Mouse (Mus musculus) hindbrain, embryonic 16.5 days (tissue): ENCODE measurements around the gene Sfta2. TPM values are rescaled to one million over a fixed set of nuclear protein-coding genes. Genes with fewer than 3 reads are reported as not detected.

Source experiments
- ATAC-seq: fragments of 200-750 bp; cut with Nextera tagmentation; 2 replicates; pipeline ENCODE4 v1.8.0; 2017; ENCODE audit warnings: moderate TSS enrichment, moderate library complexity
- H3K27ac ChIP-seq: fragments of 300-500 bp; sonication (generic); 2 replicates; pipeline ENCODE4 v1.5.1; 2014; ENCODE audit warnings: low read depth, mild to moderate bottlenecking, control low read depth, low read length, moderate library complexity
- H3K27me3 ChIP-seq: fragments of 300-500 bp; sonication (generic); replicated peaks from 2 replicates; pipeline ENCODE4 v1.6.1; 2014; ENCODE audit warnings: low read length; ENCODE audit not compliant: control insufficient read depth, insufficient read depth
- H3K36me3 ChIP-seq: fragments of 300-500 bp; sonication (generic); 2 replicates; pipeline ENCODE4 v1.6.1; 2014; ENCODE audit warnings: mild to moderate bottlenecking, low read length, moderate library complexity, mixed read lengths; ENCODE audit not compliant: control insufficient read depth, insufficient read depth
- H3K4me1 ChIP-seq: fragments of 300-500 bp; sonication (generic); 2 replicates; pipeline ENCODE4 v1.6.1; 2014; ENCODE audit warnings: low read depth, low read length; ENCODE audit not compliant: control insufficient read depth, insufficient read depth
- H3K4me2 ChIP-seq: fragments of 300-500 bp; sonication (generic); 2 replicates; pipeline ENCODE4 v1.6.1; 2014; ENCODE audit warnings: mild to moderate bottlenecking, low read length, control low read depth, moderate library complexity
- H3K4me3 ChIP-seq: fragments of 300-500 bp; sonication (generic); 2 replicates; pipeline ENCODE4 v1.5.1; 2014; ENCODE audit warnings: mild to moderate bottlenecking, low read length, control low read depth, moderate library complexity
- H3K9ac ChIP-seq: fragments of 300-500 bp; sonication (generic); 2 replicates; pipeline ENCODE4 v1.6.1; 2014; ENCODE audit warnings: low read depth, mild to moderate bottlenecking, control low read depth, low read length, moderate library complexity
- H3K9me3 ChIP-seq: fragments of 300-500 bp; sonication (generic); 2 replicates; pipeline ENCODE4 v1.6.1; 2014; ENCODE audit warnings: mild to moderate bottlenecking, low read length, moderate library complexity; ENCODE audit not compliant: control insufficient read depth
- WGBS: fragments of 180-500 bp; shearing (Covaris S2); extraction: QIAGEN DNeasy Blood & Tissue Kit; methylation state at CpG from one replicate; pipeline ENCODE4 v1.1.7; 2014; 5-methylcytosine and 5-hydroxymethylcytosine counted together
- polyA plus RNA-seq: library from polyadenylated mRNA; unstranded; fragments of >200 nt; fragmentation: Nextera tagmentation; extraction: Ambion mirVana; gene quantifications from 2 replicates; pipeline ENCODE4 v1.2.1, GENCODE M21; 2015

The Sfta2 gene
- polyA plus RNA-seq, 1 experiment from 2014 or later, result not detected

DNA sequence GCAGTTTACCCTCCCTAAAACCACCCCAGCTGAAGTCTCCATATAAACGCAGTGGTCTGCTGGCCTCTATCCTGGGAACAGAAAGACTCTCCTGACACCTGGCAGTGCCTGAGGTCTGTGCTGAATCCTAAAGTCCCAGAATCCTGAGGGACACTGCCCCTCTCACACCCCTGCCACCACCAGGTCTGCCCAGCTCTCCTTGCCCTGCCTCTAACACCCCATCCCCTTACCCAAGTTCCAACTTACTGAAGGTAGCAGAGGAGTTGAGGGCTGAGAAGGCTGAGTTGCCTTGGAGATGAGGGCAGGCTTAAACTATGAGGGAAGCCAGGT lies 96.0 kb downstream of the Sfta2 start:
- Histone ChIP-seq H3K9ac (peak overlapping the region; percentile 73), H3K27ac (peak overlapping the region; percentile 88), H3K4me1 (peaks cover 40% of the 10 kb centered on the region), H3K27me3 (no peaks in the 10 kb centered on the region), H3K4me2 (peak overlapping the region; percentile 86), H3K9me3 (no peaks in the 10 kb centered on the region), H3K4me3 (peak overlapping the region; percentile 46), H3K36me3 (peaks cover 13% of the 10 kb centered on the region)
- WGBS, result 6% methylated on average over 1 of the region's 1 CpGs
- peak; percentile 11 for ATAC-seq

DNA sequence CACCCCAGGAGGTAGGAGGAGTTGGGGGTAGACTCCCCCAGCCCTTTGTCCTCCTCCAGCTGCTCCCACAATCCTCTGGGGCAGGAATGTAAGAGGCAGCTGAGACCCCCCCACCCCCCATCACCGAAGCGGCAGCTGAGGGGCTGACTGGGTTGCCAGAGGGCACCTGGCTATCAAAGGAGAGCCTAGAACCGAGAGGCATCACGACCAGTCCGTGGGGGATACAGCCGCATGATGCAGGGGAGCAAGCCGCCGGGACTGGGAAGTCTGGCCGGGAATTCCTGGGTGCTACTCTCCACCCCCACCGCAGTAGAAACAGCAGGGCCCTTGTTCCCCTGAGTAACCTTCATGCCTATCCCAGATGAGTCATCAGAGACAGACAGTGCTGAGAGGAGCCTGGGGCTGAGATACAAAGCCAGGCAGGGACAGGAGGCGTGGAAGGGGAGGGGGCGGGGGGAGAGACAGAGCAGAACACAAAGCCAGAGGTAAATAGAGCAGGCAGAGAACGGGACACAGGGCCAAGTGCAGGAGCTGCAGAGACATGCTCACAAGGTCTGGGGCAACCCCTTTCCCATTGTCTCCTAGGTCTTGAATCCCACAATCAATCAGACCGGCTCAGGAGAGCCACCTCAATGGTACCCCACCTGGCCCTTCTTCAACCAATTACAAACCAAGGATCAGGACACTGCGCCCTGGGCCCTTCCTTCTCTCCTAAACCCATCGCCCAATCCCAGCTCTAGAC lies 96.6 kb downstream of the Sfta2 start:
- 0% methylated on average over 16 of the region's 16 CpGs for WGBS
- ATAC-seq, result peak; percentile 52

DNA sequence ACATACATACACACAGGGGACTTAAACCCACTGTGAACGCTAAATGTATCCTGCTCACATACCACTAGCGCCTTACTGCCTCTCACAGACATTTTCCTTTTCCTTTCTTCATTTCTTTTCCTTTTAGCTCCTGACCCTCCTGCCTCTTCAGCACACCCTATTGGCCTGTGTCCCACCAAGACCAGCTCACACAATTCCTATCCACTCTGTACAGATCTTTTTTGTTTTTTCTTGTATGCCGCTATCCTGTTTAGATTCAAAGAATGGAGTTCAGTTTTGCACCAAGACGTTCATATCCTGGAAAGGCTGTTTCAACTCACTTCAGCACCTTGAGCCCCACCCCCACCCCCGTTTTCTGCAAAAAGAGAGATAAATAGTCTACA lies 97.1 kb downstream of the Sfta2 start:
- H3K36me3 ChIP-seq, result peaks cover 5% of the 10 kb centered on the region
- H3K4me1 ChIP-seq, result peaks cover 40% of the 10 kb centered on the region
- no peak for ATAC-seq
- no peaks in the 10 kb centered on the region for H3K27me3 ChIP-seq
- peak overlapping the region; percentile 46 for H3K4me3 ChIP-seq
- H3K9me3 ChIP-seq, result no peaks in the 10 kb centered on the region
- H3K4me2 ChIP-seq, result peak overlapping the region; percentile 86
- H3K27ac ChIP-seq, result peak overlapping the region; percentile 88
- H3K9ac ChIP-seq, result peak overlapping the region; percentile 73
- 15% methylated on average over 5 of the region's 5 CpGs for WGBS

More for the DNA sequence above, 96.6 kb downstream of the Sfta2 start:
- H3K36me3 ChIP-seq, result peaks cover 10% of the 10 kb centered on the region
- H3K27me3 ChIP-seq, result no peaks in the 10 kb centered on the region
- peak overlapping the region; percentile 86 for H3K4me2 ChIP-seq
- H3K4me1 ChIP-seq, result peaks cover 40% of the 10 kb centered on the region
- peak overlapping the region; percentile 46 for H3K4me3 ChIP-seq
- H3K9me3 ChIP-seq, result no peaks in the 10 kb centered on the region
- peak overlapping the region; percentile 73 for H3K9ac ChIP-seq
- peak overlapping the region; percentile 88 for H3K27ac ChIP-seq

DNA sequence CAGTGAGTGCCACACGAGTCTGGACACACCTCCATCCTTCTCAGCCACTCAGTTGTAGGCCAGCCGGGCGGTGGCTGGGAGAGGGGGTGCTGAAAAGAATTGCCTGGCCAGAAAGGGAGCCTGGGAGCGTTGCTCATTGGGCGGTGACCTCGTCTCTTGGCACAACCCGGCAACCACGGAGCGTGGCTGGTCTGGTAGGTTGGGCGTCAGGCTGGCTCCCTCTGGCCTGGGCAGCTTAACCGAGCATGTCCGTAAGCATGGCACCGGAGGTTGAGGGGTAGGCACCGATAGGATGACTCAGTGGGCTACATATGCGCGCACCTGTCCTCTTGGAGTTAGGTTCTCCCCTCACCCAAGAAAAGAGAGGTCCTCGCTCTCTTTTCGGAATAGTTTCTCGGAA lies 98.6 kb downstream of the Sfta2 start:
- 0% methylated on average over 19 of the region's 19 CpGs for WGBS
- no peaks in the 10 kb centered on the region for H3K27me3 ChIP-seq
- ATAC-seq, result peak; percentile 12
- H3K9ac ChIP-seq, result peak overlapping the region; percentile 95
- H3K4me1 ChIP-seq, result peaks cover 53% of the 10 kb centered on the region
- peak overlapping the region; percentile 99 for H3K27ac ChIP-seq
- H3K4me3 ChIP-seq, result peak overlapping the region; percentile 76
- H3K9me3 ChIP-seq, result no peaks in the 10 kb centered on the region
- peak overlapping the region; percentile 86 for H3K4me2 ChIP-seq
- H3K36me3 ChIP-seq, result 0 out of 2 replicates have a peak, but pooled peaks cover 3% of the 10 kb centered on the region

Other genes with a start within 250 kb of the Sfta2 start
- gene H2-Q4, start 221.9 kb upstream of the Sfta2 start, polyA plus RNA-seq, result 0.89 TPM in 2 replicates
- 1.1 and 1.2 TPM in 2 replicates for gene H2-Q6, start 176.7 kb upstream of the Sfta2 start, polyA plus RNA-seq
- gene H2-Q7, start 162.4 kb upstream of the Sfta2 start, polyA plus RNA-seq, result 4.3 and 4.8 TPM in 2 replicates
- 0.11 and 0.21 TPM in 2 replicates for gene H2-Q10, start 131.5 kb upstream of the Sfta2 start, polyA plus RNA-seq
- gene Pou5f1, start 95.5 kb upstream of the Sfta2 start, polyA plus RNA-seq, result not detected in 2 replicates
- 16.4 and 21.2 TPM in 2 replicates for gene Tcf19, start 84.7 kb upstream of the Sfta2 start, polyA plus RNA-seq
- 5.8 and 6.3 TPM in 2 replicates for gene Cchcr1, start 84.4 kb upstream of the Sfta2 start, polyA plus RNA-seq
- 0.94 and 1.1 TPM in 2 replicates for gene Psors1c2, start 68.3 kb upstream of the Sfta2 start, polyA plus RNA-seq
- gene Cdsn, start 49.4 kb upstream of the Sfta2 start, polyA plus RNA-seq, result 0.19 and 0.28 TPM in 2 replicates
- 0.11 and 0.12 TPM in 2 replicates for gene 2300002M23Rik, start 34.1 kb upstream of the Sfta2 start, polyA plus RNA-seq
- not detected in 2 replicates for gene Gm9573, start 25.1 kb downstream of the Sfta2 start, polyA plus RNA-seq
- gene Mucl3, start 42.1 kb downstream of the Sfta2 start, polyA plus RNA-seq, result not detected in 2 replicates
- 16.7 and 17.9 TPM in 2 replicates for gene Vars2, start 66.0 kb downstream of the Sfta2 start, polyA plus RNA-seq
- 27.8 and 28.1 TPM in 2 replicates for gene Gtf2h4, start 72.2 kb downstream of the Sfta2 start, polyA plus RNA-seq
- gene Ddr1, start 103.1 kb downstream of the Sfta2 start, polyA plus RNA-seq, result 87.1 and 106 TPM in 2 replicates
- 14.5 and 17.2 TPM in 2 replicates for gene Ier3, start 220.1 kb downstream of the Sfta2 start, polyA plus RNA-seq
- 131 and 150 TPM in 2 replicates for gene Flot1, start 221.7 kb downstream of the Sfta2 start, polyA plus RNA-seq
- gene Tubb5, start 236.8 kb downstream of the Sfta2 start, polyA plus RNA-seq, result 1,705 and 1,762 TPM in 2 replicates
- 9.3 and 11.2 TPM in 2 replicates for gene Mdc1, start 240.0 kb downstream of the Sfta2 start, polyA plus RNA-seq